Mouse (Mus musculus) brain, embryonic 14.5 days (tissue): ENCODE results near the gene Chad.

Source experiments
- CTCF ChIP-seq: fragments of 200-500 bp; IDR thresholded peaks from 2 replicates; pipeline ENCODE4 v1.5.1; 2012; ENCODE audit warnings: inconsistent platforms, mild to moderate bottlenecking, moderate library complexity, borderline replicate concordance; ENCODE audit not compliant: insufficient read depth, insufficient read length; ENCODE audit errors: extremely low read depth
- POLR2A ChIP-seq: fragments of 200-500 bp; IDR thresholded peaks from 2 replicates; pipeline ENCODE4 v1.6.1; 2012; ENCODE audit warnings: mild to moderate bottlenecking, inconsistent platforms, borderline replicate concordance; ENCODE audit not compliant: poor library complexity, insufficient read depth, insufficient read length, severe bottlenecking; ENCODE audit errors: extremely low read depth

GRCm38 (mm10) chr11:94596311-94596852, 31.5 kb downstream of the Chad start:
- TF ChIP-seq CTCF = no peak
- no peak for TF ChIP-seq POLR2A
